In genomic region chr10:128804271-128805091, GRCm38 (mm10) we compare ENCODE assay signal across 8 mouse cellular contexts. TPM values are rescaled to one million over a fixed set of nuclear protein-coding genes. Genes with fewer than 3 reads are reported as not detected.
A peak's percentile ranks its signal among the peaks of the same experiment; 100 is the strongest.
DNase-seq lines count a peak whose midpoint lies in the region; ATAC-seq and TF ChIP-seq lines count a peak whose summit lies in the region.

Gene Tmem198b (minus strand): TSS chr10:128804370.

- DNase-seq in MN1 (ENCODE audit: low spot score): peak; percentile 87
- peak; percentile 61 to 63 for DNase-seq in cerebellum, adult 18-20 months
- DNase-seq in frontal cortex, postnatal 10 days (ENCODE audit: low spot score in 2 of 2): peak; percentile 71 to 74
- DNase-seq in hindbrain, embryonic 11.5 days (ENCODE audit: low spot score): peak; percentile 81
- DNase-seq in layer of hippocampus, postnatal 10 days (ENCODE audit: low spot score in 2 of 2): peak; percentile 76 to 80
- DNase-seq in lung, postnatal 0 days (ENCODE audit: low spot score): peak; percentile 77
- peak; percentile 47 for DNase-seq in retina, adult 2 months (ENCODE audit: low read depth, low spot score)
- peak; percentile 59 to 60 for DNase-seq in thymus, postnatal 36 days

- TF ChIP-seq CTCF in lung, postnatal 0 days (IDR thresholded peaks at IDR 0.05): no peak

- H3K4me3 ChIP-seq in hindbrain, embryonic 11.5 days (ENCODE audit: low read depth, low read length): peak within 1 kb of the TSS; percentile 83
- peak within 1 kb of the TSS; percentile 73 for H3K4me3 ChIP-seq in lung, postnatal 0 days (ENCODE audit: low read depth, low read length)

- WGBS in hindbrain, embryonic 11.5 days: under 1% methylated on average over 26 of the region's 28 CpGs
- WGBS in lung, postnatal 0 days: 0% methylated on average over 24 of the region's 28 CpGs

- no peaks in the 10 kb centered on the region for H3K9me3 ChIP-seq in hindbrain, embryonic 11.5 days (ENCODE audit: control insufficient read depth, low read length)
- no peaks in the 10 kb centered on the region for H3K9me3 ChIP-seq in lung, postnatal 0 days (ENCODE audit: low read length)

- peak; percentile 46; the same call in 1 of the 2 replicates for TF ChIP-seq EP300 in lung, postnatal 0 days (IDR thresholded peaks at IDR 0.05)

- H3K27me3 ChIP-seq in hindbrain, embryonic 11.5 days (ENCODE audit: control insufficient read depth, insufficient read depth, low read length): no peaks in the 10 kb centered on the region
- no peaks in the 10 kb centered on the region for H3K27me3 ChIP-seq in lung, postnatal 0 days (replicated peaks; ENCODE audit: insufficient read depth, low read length)

- H3K36me3 ChIP-seq in hindbrain, embryonic 11.5 days (ENCODE audit: control insufficient read depth, insufficient read depth, low read length): no peaks in the 10 kb centered on the region
- peaks cover 10% of the 10 kb centered on the region; the same call in 1 of the 2 replicates for H3K36me3 ChIP-seq in lung, postnatal 0 days (ENCODE audit: insufficient read depth, low read length)

- H3K4me2 ChIP-seq in hindbrain, embryonic 11.5 days (replicated peaks; ENCODE audit: low read depth, low read length): peak within 1 kb of the TSS; percentile 67
- H3K4me2 ChIP-seq in lung, postnatal 0 days (replicated peaks; ENCODE audit: low read depth, low read length): peak within 1 kb of the TSS; percentile 79

- H3K27ac ChIP-seq in hindbrain, embryonic 11.5 days (ENCODE audit: low read depth, low read length): peak within 1 kb of the TSS; percentile 94
- H3K27ac ChIP-seq in lung, postnatal 0 days (ENCODE audit: low read length): peak within 1 kb of the TSS; percentile 91

- peak within 1 kb of the TSS; percentile 85 for H3K9ac ChIP-seq in hindbrain, embryonic 11.5 days (ENCODE audit: low read depth, low read length)
- peak within 1 kb of the TSS; percentile 57 for H3K9ac ChIP-seq in lung, postnatal 0 days (replicated peaks; ENCODE audit: low read depth)

- peak; percentile 72 for ATAC-seq in hindbrain, embryonic 11.5 days (ENCODE audit: low FRiP score)
- peak; percentile 53 for ATAC-seq in lung, postnatal 0 days

- peaks cover 18% of the 10 kb centered on the region for H3K4me1 ChIP-seq in hindbrain, embryonic 11.5 days (replicated peaks; ENCODE audit: control insufficient read depth, insufficient read depth, low read length)
- peaks cover 33% of the 10 kb centered on the region for H3K4me1 ChIP-seq in lung, postnatal 0 days (ENCODE audit: insufficient read depth, low read depth, low read length)

RNA-seq across cellular contexts. Expression of gene Tmem198b, which starts in this region (rescaled TPM):
- 14.2 and 16.3 TPM in 2 replicates for polyA plus RNA-seq in hindbrain, embryonic 11.5 days (2014; fragmentation: Nextera tagmentation; extraction: Ambion mirVana)
- 10 to 100 TPM; 13.9 to 17.6 TPM for total RNA-seq in layer of hippocampus, postnatal 10 days (2021)
- polyA plus RNA-seq in lung, postnatal 0 days (2015; fragmentation: Nextera tagmentation; extraction: Ambion mirVana): 13.6 and 13.8 TPM in 2 replicates

Comparison
In these comparisons a context has a peak if more than half of its experiments do, and no peak if none do; other contexts are left out.
1. Peak in every context shown above with its lines: DNase-seq, ATAC-seq, H3K4me3 ChIP-seq and H3K27ac ChIP-seq.